Mouse (Mus musculus): ENCODE results near the gene Foxn1.

Gene Foxn1

DNA sequence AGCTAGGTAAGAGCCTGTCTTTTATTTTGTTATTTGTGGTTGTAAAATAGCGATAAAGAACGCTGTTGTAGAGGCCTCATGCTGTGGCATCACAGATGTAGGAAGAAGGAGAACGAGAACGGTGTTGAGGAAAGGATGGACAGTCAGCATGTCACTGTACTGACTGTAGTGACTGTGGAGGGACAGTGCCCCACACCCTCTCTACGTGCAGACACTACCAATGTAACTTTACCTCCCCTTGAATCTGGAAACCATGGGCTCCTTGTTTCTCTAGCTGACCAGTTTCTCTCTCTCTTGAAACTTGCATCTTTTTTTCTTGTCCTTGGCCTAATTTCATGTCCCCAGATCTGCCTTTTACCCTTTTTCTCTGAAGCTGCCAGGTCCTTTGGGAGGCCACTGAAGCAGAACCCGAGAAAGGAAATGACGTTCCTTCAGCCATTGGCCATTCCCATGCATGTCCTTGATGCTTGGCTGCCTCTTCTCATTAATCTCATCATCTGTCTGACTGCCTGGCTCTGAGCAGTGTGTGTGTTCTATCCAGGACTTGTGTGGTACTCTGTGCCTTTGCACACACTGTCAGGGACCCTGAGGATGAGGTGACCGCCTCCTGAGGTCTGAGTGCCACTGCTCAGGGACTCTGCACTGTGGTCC lies 75.4 kb downstream of the Foxn1 start:
- in situ Hi-C loops (cut with MboI; ENCODE audit: low pct_unique_long_range_greater_than_20kb in 1 of 2, low sequenced_read_pairs in 2 of 2, unreplicated experiment in 1 of 2) = no loop called here
